Mouse (Mus musculus): ENCODE results near the gene Slc9b2. TPM values are rescaled to one million over a fixed set of nuclear protein-coding genes. Genes with fewer than 3 reads are reported as not detected.

Gene Slc9b2
- 2.3 and 2.6 TPM in 2 replicates for polyA plus RNA-seq (2015; fragmentation: Nextera tagmentation; extraction: Ambion mirVana)

- H3K36me3 ChIP-seq (ENCODE audit: control insufficient read depth, insufficient read depth, low read length) = no peaks in the 10 kb centered on the region
- ATAC-seq = peak; percentile 90
- no peak within 1 kb of the TSS for H3K27ac ChIP-seq (ENCODE audit: low read depth, low read length)
- H3K4me3 ChIP-seq (ENCODE audit: low read length) = peak within 1 kb of the TSS; percentile 39
- no peaks in the 10 kb centered on the region for H3K9me3 ChIP-seq (ENCODE audit: control insufficient read depth, low read length)
- peak within 1 kb of the TSS; percentile 65 for H3K9ac ChIP-seq (ENCODE audit: low read depth, low read length)
- peaks cover 4% of the 10 kb centered on the region; the same call in 1 of the 2 replicates for H3K27me3 ChIP-seq (replicated peaks; ENCODE audit: control insufficient read depth, insufficient read depth, low read length)
- H3K4me2 ChIP-seq (ENCODE audit: low read length) = peak within 1 kb of the TSS; percentile 76
- 10% methylated on average over 28 of the region's 28 CpGs for WGBS
- H3K4me1 ChIP-seq (ENCODE audit: control insufficient read depth, insufficient read depth, low read depth, low read length) = peaks cover 5% of the 10 kb centered on the region; the same call in 1 of the 2 replicates
Observed at GRCm38 (mm10) chr3:135307411-135308259, at the start of gene Slc9b2. TSS of gene Slc9b2 (plus strand) at chr3:135307700.

- H3K9me3 ChIP-seq (ENCODE audit: control insufficient read depth, low read length) = no peaks in the 10 kb centered on the region
- H3K27ac ChIP-seq (ENCODE audit: low read depth, low read length) = no peak overlapping the region
- no peaks in the 10 kb centered on the region for H3K4me1 ChIP-seq (ENCODE audit: control insufficient read depth, insufficient read depth, low read depth, low read length)
- no peak for ATAC-seq
- no peak overlapping the region for H3K9ac ChIP-seq (ENCODE audit: low read depth, low read length)
- H3K27me3 ChIP-seq (replicated peaks; ENCODE audit: control insufficient read depth, insufficient read depth, low read length) = no peaks in the 10 kb centered on the region
- WGBS = 85% methylated on average over 10 of the region's 10 CpGs
- H3K36me3 ChIP-seq (ENCODE audit: control insufficient read depth, insufficient read depth, low read length) = no peaks in the 10 kb centered on the region
- H3K4me3 ChIP-seq (ENCODE audit: low read length) = no peak overlapping the region
- H3K4me2 ChIP-seq (ENCODE audit: low read length) = no peak overlapping the region
Observed at GRCm38 (mm10) chr3:135258919-135259318, 48.6 kb upstream of the Slc9b2 start.

- WGBS = 80% methylated on average over 7 of the region's 7 CpGs
- Histone ChIP-seq H3K4me1 (ENCODE audit: control insufficient read depth, insufficient read depth, low read depth, low read length) (no peaks in the 10 kb centered on the region), H3K27me3 (replicated peaks; ENCODE audit: control insufficient read depth, insufficient read depth, low read length) (no peaks in the 10 kb centered on the region), H3K36me3 (ENCODE audit: control insufficient read depth, insufficient read depth, low read length) (no peaks in the 10 kb centered on the region), H3K9ac (ENCODE audit: low read depth, low read length) (no peak overlapping the region), H3K4me3 (ENCODE audit: low read length) (no peak overlapping the region), H3K9me3 (ENCODE audit: control insufficient read depth, low read length) (no peaks in the 10 kb centered on the region), H3K4me2 (ENCODE audit: low read length) (no peak overlapping the region), H3K27ac (ENCODE audit: low read depth, low read length) (no peak overlapping the region)
- ATAC-seq = no peak
Observed at GRCm38 (mm10) chr3:135260233-135260632, 47.3 kb upstream of the Slc9b2 start.

- H3K9me3 ChIP-seq (ENCODE audit: control insufficient read depth, low read length) = no peaks in the 10 kb centered on the region
- ATAC-seq = no peak
- 85% methylated on average over 5 of the region's 5 CpGs for WGBS
Observed at GRCm38 (mm10) chr3:135268616-135269015, 38.9 kb upstream of the Slc9b2 start.

GRCm38 (mm10) chr3:135269391-135269990 is 38.0 kb upstream of the Slc9b2 start:
- ATAC-seq = no peak
- 93% methylated on average over 10 of the region's 10 CpGs for WGBS
- no peaks in the 10 kb centered on the region for H3K36me3 ChIP-seq (ENCODE audit: control insufficient read depth, insufficient read depth, low read length)
- no peak overlapping the region for H3K4me3 ChIP-seq (ENCODE audit: low read length)
- H3K4me2 ChIP-seq (ENCODE audit: low read length) = no peak overlapping the region
- no peaks in the 10 kb centered on the region for H3K9me3 ChIP-seq (ENCODE audit: control insufficient read depth, low read length)
- H3K27me3 ChIP-seq (replicated peaks; ENCODE audit: control insufficient read depth, insufficient read depth, low read length) = no peaks in the 10 kb centered on the region
- no peak overlapping the region for H3K27ac ChIP-seq (ENCODE audit: low read depth, low read length)
- no peaks in the 10 kb centered on the region for H3K4me1 ChIP-seq (ENCODE audit: control insufficient read depth, insufficient read depth, low read depth, low read length)
- H3K9ac ChIP-seq (ENCODE audit: low read depth, low read length) = no peak overlapping the region

More at GRCm38 (mm10) chr3:135268616-135269015, 38.9 kb upstream of the Slc9b2 start:
- no peaks in the 10 kb centered on the region for H3K27me3 ChIP-seq (replicated peaks; ENCODE audit: control insufficient read depth, insufficient read depth, low read length)
- no peak overlapping the region for H3K4me3 ChIP-seq (ENCODE audit: low read length)
- H3K36me3 ChIP-seq (ENCODE audit: control insufficient read depth, insufficient read depth, low read length) = no peaks in the 10 kb centered on the region
- H3K4me2 ChIP-seq (ENCODE audit: low read length) = no peak overlapping the region
- H3K27ac ChIP-seq (ENCODE audit: low read depth, low read length) = no peak overlapping the region
- no peak overlapping the region for H3K9ac ChIP-seq (ENCODE audit: low read depth, low read length)
- H3K4me1 ChIP-seq (ENCODE audit: control insufficient read depth, insufficient read depth, low read depth, low read length) = no peaks in the 10 kb centered on the region

- no peaks in the 10 kb centered on the region for H3K27me3 ChIP-seq (replicated peaks; ENCODE audit: control insufficient read depth, insufficient read depth, low read length)
- H3K36me3 ChIP-seq (ENCODE audit: control insufficient read depth, insufficient read depth, low read length) = no peaks in the 10 kb centered on the region
- ATAC-seq = no peak
- H3K9me3 ChIP-seq (ENCODE audit: control insufficient read depth, low read length) = no peaks in the 10 kb centered on the region
- no peak overlapping the region for H3K9ac ChIP-seq (ENCODE audit: low read depth, low read length)
- H3K27ac ChIP-seq (ENCODE audit: low read depth, low read length) = no peak overlapping the region
- no peak overlapping the region for H3K4me2 ChIP-seq (ENCODE audit: low read length)
- WGBS = 65% methylated on average over 12 of the region's 12 CpGs
- no peak overlapping the region for H3K4me3 ChIP-seq (ENCODE audit: low read length)
- no peaks in the 10 kb centered on the region for H3K4me1 ChIP-seq (ENCODE audit: control insufficient read depth, insufficient read depth, low read depth, low read length)
Observed at GRCm38 (mm10) chr3:135272627-135273026, 34.9 kb upstream of the Slc9b2 start.

GRCm38 (mm10) chr3:135273047-135273446 is 34.5 kb upstream of the Slc9b2 start:
- no peak overlapping the region for H3K4me3 ChIP-seq (ENCODE audit: low read length)
- H3K4me2 ChIP-seq (ENCODE audit: low read length) = no peak overlapping the region
- no peak for ATAC-seq
- no peaks in the 10 kb centered on the region for H3K9me3 ChIP-seq (ENCODE audit: control insufficient read depth, low read length)
- no peaks in the 10 kb centered on the region for H3K27me3 ChIP-seq (replicated peaks; ENCODE audit: control insufficient read depth, insufficient read depth, low read length)
- no peak overlapping the region for H3K27ac ChIP-seq (ENCODE audit: low read depth, low read length)
- H3K36me3 ChIP-seq (ENCODE audit: control insufficient read depth, insufficient read depth, low read length) = no peaks in the 10 kb centered on the region
- WGBS = 90% methylated on average over 13 of the region's 13 CpGs
- no peak overlapping the region for H3K9ac ChIP-seq (ENCODE audit: low read depth, low read length)
- H3K4me1 ChIP-seq (ENCODE audit: control insufficient read depth, insufficient read depth, low read depth, low read length) = no peaks in the 10 kb centered on the region

- no peak overlapping the region for H3K4me3 ChIP-seq (ENCODE audit: low read length)
- no peaks in the 10 kb centered on the region for H3K36me3 ChIP-seq (ENCODE audit: control insufficient read depth, insufficient read depth, low read length)
- no peaks in the 10 kb centered on the region for H3K27me3 ChIP-seq (replicated peaks; ENCODE audit: control insufficient read depth, insufficient read depth, low read length)
- no peaks in the 10 kb centered on the region for H3K9me3 ChIP-seq (ENCODE audit: control insufficient read depth, low read length)
- H3K9ac ChIP-seq (ENCODE audit: low read depth, low read length) = no peak overlapping the region; the same call in 1 of the 2 replicates
- ATAC-seq = no peak
- H3K4me2 ChIP-seq (ENCODE audit: low read length) = no peak overlapping the region
- peaks cover 4% of the 10 kb centered on the region; the same call in 1 of the 2 replicates for H3K4me1 ChIP-seq (ENCODE audit: control insufficient read depth, insufficient read depth, low read depth, low read length)
- no peak overlapping the region for H3K27ac ChIP-seq (ENCODE audit: low read depth, low read length)
- 80% methylated on average over 4 of the region's 4 CpGs for WGBS
Observed at GRCm38 (mm10) chr3:135280160-135280559, 27.3 kb upstream of the Slc9b2 start.
